Mouse (Mus musculus): Measurements from ENCODE around the gene Ambp.
A peak's percentile ranks its signal among the peaks of the same experiment; 100 is the strongest.

Gene Ambp

GRCm38 (mm10) chr4:63154699-63155098 is at the start of gene Ambp:
Gene Ambp, minus strand, starts transcription at chr4:63154799.
- DNase-seq: no peak

GRCm38 (mm10) chr4:63203874-63204273 is 49.3 kb upstream of the Ambp start:
- DNase-seq: no peak

GRCm38 (mm10) chr4:63199366-63199765 is 44.8 kb upstream of the Ambp start:
- DNase-seq: no peak

GRCm38 (mm10) chr4:63194366-63194765 is 39.8 kb upstream of the Ambp start:
- DNase-seq: no peak

- no peak for DNase-seq
Observed at GRCm38 (mm10) chr4:63191641-63192040, 37.0 kb upstream of the Ambp start.

GRCm38 (mm10) chr4:63186281-63186870 is 31.8 kb upstream of the Ambp start:
- DNase-seq: peak; percentile 45

- peak; percentile 77 for DNase-seq
Observed at GRCm38 (mm10) chr4:63181556-63181955, 27.0 kb upstream of the Ambp start.

- DNase-seq: peak; percentile 96
Observed at GRCm38 (mm10) chr4:63171969-63172685, 17.5 kb upstream of the Ambp start, which contains the start of gene Kif12. Gene Kif12, minus strand, starts transcription at chr4:63172131.

GRCm38 (mm10) chr4:63171122-63171521 is 16.5 kb upstream of the Ambp start:
- DNase-seq: no peak

GRCm38 (mm10) chr4:63170061-63170460 is 15.5 kb upstream of the Ambp start:
- DNase-seq: peak; percentile 83

- DNase-seq: no peak
Observed at GRCm38 (mm10) chr4:63166323-63166722, 11.7 kb upstream of the Ambp start.

- DNase-seq: peak; percentile 80
Observed at GRCm38 (mm10) chr4:63165636-63166035, 11.0 kb upstream of the Ambp start.

GRCm38 (mm10) chr4:63158961-63159592 is 4.5 kb upstream of the Ambp start:
- peak; percentile 94 for DNase-seq

- peak; percentile 51 for DNase-seq
Observed at GRCm38 (mm10) chr4:63158192-63158591, 3.6 kb upstream of the Ambp start.

GRCm38 (mm10) chr4:63156726-63157634 is 2.4 kb upstream of the Ambp start:
- peak; percentile 90 for DNase-seq

- no peak for DNase-seq
Observed at GRCm38 (mm10) chr4:63155596-63155995, 997 bp upstream of the Ambp start.

GRCm38 (mm10) chr4:63154028-63154427 is 571 bp downstream of the Ambp start:
- no peak for DNase-seq

GRCm38 (mm10) chr4:63151127-63151526 is 3.5 kb downstream of the Ambp start:
- DNase-seq: no peak

GRCm38 (mm10) chr4:63147268-63147667 is 7.3 kb downstream of the Ambp start:
- no peak for DNase-seq

- no peak for DNase-seq
Observed at GRCm38 (mm10) chr4:63129891-63130624, 24.5 kb downstream of the Ambp start.

GRCm38 (mm10) chr4:63124861-63125466 is 29.6 kb downstream of the Ambp start:
- no peak for DNase-seq

All from kidney, adult 9 months (tissue).